Mouse (Mus musculus) cerebellum, adult 2 months (tissue): Measurements from ENCODE around the gene Sit1. TPM values are rescaled to one million over a fixed set of nuclear protein-coding genes. Genes with fewer than 3 reads are reported as not detected.
A peak's percentile ranks its signal among the peaks of the same experiment; 100 is the strongest.

Source experiments
- DNase-seq, 2 experiments: peaks; one replicate each; pipeline ENCODE4 v3.0.0; 2021
- H3K27ac ChIP-seq: fragments of 200-500 bp; 2 replicates; pipeline ENCODE4 v1.5.1; 2012; ENCODE audit warnings: low read length, control low read depth, inconsistent platforms; ENCODE audit not compliant: insufficient read depth
- H3K27me3 ChIP-seq: fragments of 200-500 bp; 2 replicates; pipeline ENCODE4 v1.6.1; 2012; ENCODE audit warnings: inconsistent platforms, mild to moderate bottlenecking, low read length, moderate library complexity; ENCODE audit not compliant: control insufficient read depth, insufficient read depth
- H3K4me1 ChIP-seq: fragments of 200-500 bp; 2 replicates; pipeline ENCODE4 v1.6.1; 2011; ENCODE audit warnings: low read length; ENCODE audit not compliant: control insufficient read depth, insufficient read depth
- H3K4me3 ChIP-seq: fragments of 200-500 bp; replicated peaks from 2 replicates; pipeline ENCODE3; 2011; ENCODE audit warnings: mild to moderate bottlenecking, low read depth, low read length, control low read depth; ENCODE audit not compliant: insufficient read depth
- CTCF ChIP-seq: fragments of 200-500 bp; IDR thresholded peaks from 2 replicates; pipeline ENCODE4 v1.5.1; 2011; ENCODE audit warnings: low read depth, mild to moderate bottlenecking, control low read depth, low read length, moderate library complexity, borderline replicate concordance; ENCODE audit not compliant: insufficient read depth
- POLR2A ChIP-seq: fragments of 200-500 bp; IDR thresholded peaks from 2 replicates; pipeline ENCODE4 v1.6.1; 2011; ENCODE audit warnings: low read length, control low read depth, borderline replicate concordance; ENCODE audit not compliant: insufficient read depth
- WGBS: fragments of 180-500 bp; shearing (Covaris S2); methylation state at CpG from one replicate; pipeline ENCODE4 v1.1.7; 2018; 5-methylcytosine and 5-hydroxymethylcytosine counted together
- polyA plus RNA-seq: library from polyadenylated mRNA; depleted of rRNA; stranded (reverse); fragments of >200 nt; gene quantifications from 2 replicates; pipeline ENCODE4 v1.2.3, GENCODE M21; 2012

Gene Sit1
- polyA plus RNA-seq, 1 experiment: not detected

GRCm38 (mm10) chr4:43515764-43516708, 32.5 kb upstream of the Sit1 start:
- Histone ChIP-seq H3K27me3 (no peaks in the 10 kb centered on the region), H3K4me3 (no peak overlapping the region), H3K27ac (no peak overlapping the region), H3K4me1 (no peaks in the 10 kb centered on the region; the same call in 1 of the 2 replicates)
- WGBS: 67% methylated on average over 11 of the region's 11 CpGs
- no peak for DNase-seq
- TF ChIP-seq POLR2A (no peak), CTCF (no peak)

- H3K27ac ChIP-seq: no peak overlapping the region
- no peak for TF ChIP-seq CTCF
- no peak for TF ChIP-seq POLR2A
- H3K4me3 ChIP-seq: no peak overlapping the region
- no peaks in the 10 kb centered on the region for H3K27me3 ChIP-seq
- 86% methylated on average over 4 of the region's 4 CpGs for WGBS
- H3K4me1 ChIP-seq: no peaks in the 10 kb centered on the region; the same call in 1 of the 2 replicates
- DNase-seq: no peak
Measured at GRCm38 (mm10) chr4:43513791-43514190, 30.3 kb upstream of the Sit1 start.

GRCm38 (mm10) chr4:43513300-43513699, 29.8 kb upstream of the Sit1 start:
- Histone ChIP-seq H3K27ac (no peak overlapping the region), H3K27me3 (no peaks in the 10 kb centered on the region), H3K4me3 (no peak overlapping the region), H3K4me1 (no peaks in the 10 kb centered on the region; the same call in 1 of the 2 replicates)
- 91% methylated on average over 4 of the region's 4 CpGs for WGBS
- no peak for TF ChIP-seq POLR2A
- no peak for TF ChIP-seq CTCF
- no peak for DNase-seq

GRCm38 (mm10) chr4:43512653-43513052, 29.1 kb upstream of the Sit1 start:
- DNase-seq: no peak
- Histone ChIP-seq H3K4me3 (no peak overlapping the region), H3K27me3 (no peaks in the 10 kb centered on the region), H3K27ac (no peak overlapping the region), H3K4me1 (no peaks in the 10 kb centered on the region; the same call in 1 of the 2 replicates)
- 74% methylated on average over 7 of the region's 7 CpGs for WGBS
- TF ChIP-seq CTCF (no peak), POLR2A (no peak)

GRCm38 (mm10) chr4:43511675-43512454, 28.3 kb upstream of the Sit1 start:
- Histone ChIP-seq H3K4me1 (peaks cover 4% of the 10 kb centered on the region; the same call in 1 of the 2 replicates), H3K4me3 (no peak overlapping the region), H3K27me3 (no peaks in the 10 kb centered on the region), H3K27ac (no peak overlapping the region)
- TF ChIP-seq POLR2A (no peak), CTCF (no peak)
- DNase-seq: no peak
- 81% methylated on average over 19 of the region's 19 CpGs for WGBS

GRCm38 (mm10) chr4:43509109-43509508, 25.6 kb upstream of the Sit1 start:
- TF ChIP-seq CTCF (no peak), POLR2A (no peak)
- Histone ChIP-seq H3K4me3 (no peak overlapping the region), H3K4me1 (peaks cover 10% of the 10 kb centered on the region), H3K27ac (no peak overlapping the region), H3K27me3 (no peaks in the 10 kb centered on the region)
- DNase-seq: no peak
- WGBS: 58% methylated on average over 9 of the region's 9 CpGs

- Histone ChIP-seq H3K4me1 (peaks cover 10% of the 10 kb centered on the region), H3K4me3 (peak overlapping the region; percentile 28), H3K27ac (no peak overlapping the region), H3K27me3 (no peaks in the 10 kb centered on the region)
- peak in 1 of 2 experiments; percentile 47 for DNase-seq
- 19% methylated on average over 13 of the region's 13 CpGs for WGBS
- TF ChIP-seq CTCF (no peak), POLR2A (no peak)
Measured at GRCm38 (mm10) chr4:43508666-43508997, 25.1 kb upstream of the Sit1 start.
